Mouse (Mus musculus): Measurements from ENCODE around the gene Rpl19. TPM values are rescaled to one million over a fixed set of nuclear protein-coding genes. Genes with fewer than 3 reads are reported as not detected.

Rpl19 gene
- total and polyA plus RNA-seq, 2 experiments from 2014 or later = 588 to 622 TPM

- no peak overlapping the region for H3K4me3 ChIP-seq (ENCODE audit: low read depth, low read length)
- no peaks in the 10 kb centered on the region for H3K4me1 ChIP-seq (ENCODE audit: control insufficient read depth, insufficient read depth)
- H3K27me3 ChIP-seq (ENCODE audit: control insufficient read depth, insufficient read depth, low read length) = no peaks in the 10 kb centered on the region
- H3K9ac ChIP-seq (replicated peaks; ENCODE audit: low read depth, low read length) = no peak overlapping the region
- TF ChIP-seq EP300 (IDR thresholded peaks at IDR 0.05; ENCODE audit: low read depth) (no peak), CTCF (IDR thresholded peaks at IDR 0.05; ENCODE audit: low read depth) (no peak)
- H3K36me3 ChIP-seq (replicated peaks; ENCODE audit: control insufficient read depth, insufficient read depth, low read length) = no peaks in the 10 kb centered on the region
- H3K9me3 ChIP-seq (replicated peaks; ENCODE audit: control insufficient read depth, low read length) = no peaks in the 10 kb centered on the region
- no peak overlapping the region for H3K4me2 ChIP-seq (ENCODE audit: low read depth, low read length)
- ATAC-seq (ENCODE audit: insufficient read depth, low read depth) = no peak
- whole genome bisulfite sequencing = 54% methylated on average over 5 of the region's 5 CpGs
- no peak overlapping the region for H3K27ac ChIP-seq (ENCODE audit: low read depth)
- no peak for DNase-seq (ENCODE audit: low spot score)
These were observed 17.6 kb downstream of the Rpl19 start for GRCm38 (mm10) chr11:98044074-98044473.

DNA sequence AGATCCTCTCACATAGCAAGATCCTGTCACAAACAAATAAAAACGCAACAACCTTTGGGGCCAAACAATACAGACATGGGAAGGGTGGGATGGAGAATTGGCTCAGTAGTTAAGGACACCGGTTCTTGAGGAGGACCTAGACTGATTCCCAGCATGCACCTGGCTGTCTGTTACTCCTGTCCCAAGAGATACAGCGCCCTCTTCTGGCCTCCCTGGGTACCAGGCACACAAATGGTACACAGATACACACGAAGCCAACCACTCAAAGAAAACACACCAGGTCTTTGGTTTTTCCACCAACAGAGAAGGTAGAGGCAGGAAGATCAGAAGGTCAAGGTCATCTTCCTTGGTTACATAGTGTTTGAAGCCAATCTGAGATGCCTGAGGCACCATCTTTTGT is 19.1 kb downstream of the Rpl19 start:
- no peak for ATAC-seq (ENCODE audit: insufficient read depth, low read depth)
- Histone ChIP-seq H3K9me3 (replicated peaks; ENCODE audit: control insufficient read depth, low read length) (no peaks in the 10 kb centered on the region), H3K36me3 (replicated peaks; ENCODE audit: control insufficient read depth, insufficient read depth, low read length) (no peaks in the 10 kb centered on the region), H3K27ac (ENCODE audit: low read depth) (no peak overlapping the region), H3K4me1 (ENCODE audit: control insufficient read depth, insufficient read depth) (peaks cover 2% of the 10 kb centered on the region; the same call in 1 of the 2 replicates), H3K4me2 (ENCODE audit: low read depth, low read length) (no peak overlapping the region), H3K9ac (replicated peaks; ENCODE audit: low read depth, low read length) (no peak overlapping the region), H3K4me3 (ENCODE audit: low read depth, low read length) (no peak overlapping the region), H3K27me3 (ENCODE audit: control insufficient read depth, insufficient read depth, low read length) (no peaks in the 10 kb centered on the region)
- WGBS = 74% methylated on average over 4 of the region's 4 CpGs
- TF ChIP-seq CTCF (IDR thresholded peaks at IDR 0.05; ENCODE audit: low read depth) (peak; percentile 12; the same call in 1 of the 2 replicates), EP300 (IDR thresholded peaks at IDR 0.05; ENCODE audit: low read depth) (no peak)
- DNase-seq (ENCODE audit: low spot score) = no peak

GRCm38 (mm10) chr11:98046466-98046865 is 20.0 kb downstream of the Rpl19 start:
- no peak overlapping the region for H3K4me2 ChIP-seq (ENCODE audit: low read depth, low read length)
- H3K27me3 ChIP-seq (ENCODE audit: control insufficient read depth, insufficient read depth, low read length) = peaks cover 5% of the 10 kb centered on the region
- no peak for TF ChIP-seq EP300 (IDR thresholded peaks at IDR 0.05; ENCODE audit: low read depth)
- TF ChIP-seq CTCF (IDR thresholded peaks at IDR 0.05; ENCODE audit: low read depth) = no peak; the same call in 1 of the 2 replicates
- no peak overlapping the region for H3K27ac ChIP-seq (ENCODE audit: low read depth)
- DNase-seq (ENCODE audit: low spot score) (no peak), ATAC-seq (ENCODE audit: insufficient read depth, low read depth) (no peak)
- 54% methylated on average over 1 of the region's 1 CpGs for WGBS
- H3K4me1 ChIP-seq (ENCODE audit: control insufficient read depth, insufficient read depth) = peaks cover 4% of the 10 kb centered on the region; the same call in 1 of the 2 replicates
- no peaks in the 10 kb centered on the region for H3K36me3 ChIP-seq (replicated peaks; ENCODE audit: control insufficient read depth, insufficient read depth, low read length)
- H3K9me3 ChIP-seq (replicated peaks; ENCODE audit: control insufficient read depth, low read length) = no peaks in the 10 kb centered on the region
- H3K9ac ChIP-seq (replicated peaks; ENCODE audit: low read depth, low read length) = no peak overlapping the region
- no peak overlapping the region for H3K4me3 ChIP-seq (ENCODE audit: low read depth, low read length)

- H3K4me1 ChIP-seq (ENCODE audit: control insufficient read depth, insufficient read depth) = peaks cover 14% of the 10 kb centered on the region
- TF ChIP-seq CTCF (IDR thresholded peaks at IDR 0.05; ENCODE audit: low read depth) (no peak), EP300 (IDR thresholded peaks at IDR 0.05; ENCODE audit: low read depth) (no peak)
- no peaks in the 10 kb centered on the region for H3K36me3 ChIP-seq (replicated peaks; ENCODE audit: control insufficient read depth, insufficient read depth, low read length)
- WGBS = 83% methylated on average over 4 of the region's 4 CpGs
- ATAC-seq (ENCODE audit: insufficient read depth, low read depth) (no peak), DNase-seq (ENCODE audit: low spot score) (no peak)
- no peak overlapping the region for H3K4me3 ChIP-seq (ENCODE audit: low read depth, low read length)
- H3K27me3 ChIP-seq (ENCODE audit: control insufficient read depth, insufficient read depth, low read length) = peaks cover 18% of the 10 kb centered on the region
- no peak overlapping the region for H3K27ac ChIP-seq (ENCODE audit: low read depth)
- H3K9me3 ChIP-seq (replicated peaks; ENCODE audit: control insufficient read depth, low read length) = no peaks in the 10 kb centered on the region
- no peak overlapping the region for H3K9ac ChIP-seq (replicated peaks; ENCODE audit: low read depth, low read length)
- no peak overlapping the region for H3K4me2 ChIP-seq (ENCODE audit: low read depth, low read length)
These were observed 21.2 kb downstream of the Rpl19 start for GRCm38 (mm10) chr11:98047745-98048144.

DNA sequence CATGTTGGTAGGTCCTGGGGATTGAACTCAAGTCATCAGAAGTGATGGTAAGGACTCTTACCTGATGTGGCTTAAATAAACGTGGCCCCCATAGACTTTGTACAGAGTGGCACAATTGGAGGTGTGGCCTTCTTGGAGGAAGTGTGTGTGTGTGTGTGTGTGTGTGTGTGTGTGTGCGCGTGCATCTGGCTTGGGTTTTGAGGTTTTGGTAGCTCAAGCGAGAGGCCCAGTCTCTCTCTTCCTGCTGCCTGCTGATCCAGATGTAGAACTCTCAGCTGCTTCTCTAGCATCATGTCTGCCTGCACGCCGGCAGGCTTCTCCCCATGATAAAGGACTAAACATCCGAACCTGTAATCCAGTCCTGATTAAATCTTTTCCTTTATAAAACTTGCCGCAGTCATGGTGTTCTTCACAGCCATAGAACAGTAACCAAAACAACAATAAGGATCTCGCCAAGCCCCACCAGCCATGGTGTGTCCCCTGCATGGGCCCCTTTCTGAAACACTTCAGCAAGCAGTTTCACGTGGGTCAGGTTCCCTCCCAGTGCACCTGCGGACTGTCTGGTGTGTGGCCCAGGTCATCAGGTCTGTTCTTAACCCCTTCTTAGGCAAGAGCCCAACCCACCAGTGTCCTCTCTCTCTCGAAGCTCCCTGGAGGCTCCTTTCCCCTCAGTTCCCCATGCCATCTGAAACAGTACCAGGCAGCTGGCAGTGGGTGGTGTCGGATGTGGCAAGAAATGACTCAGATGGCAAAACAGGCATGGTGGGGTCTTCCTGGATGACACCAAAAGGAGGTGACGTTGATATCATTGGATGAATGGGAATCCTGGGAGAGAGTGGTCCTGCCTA is 23.4 kb downstream of the Rpl19 start:
- no peak overlapping the region for H3K4me2 ChIP-seq (ENCODE audit: low read depth, low read length)
- no peak for ATAC-seq (ENCODE audit: insufficient read depth, low read depth)
- no peak overlapping the region for H3K9ac ChIP-seq (replicated peaks; ENCODE audit: low read depth, low read length)
- no peak for TF ChIP-seq CTCF (IDR thresholded peaks at IDR 0.05; ENCODE audit: low read depth)
- TF ChIP-seq EP300 (IDR thresholded peaks at IDR 0.05; ENCODE audit: low read depth) = no peak
- DNase-seq (ENCODE audit: low spot score) = no peak
- H3K27ac ChIP-seq (ENCODE audit: low read depth) = no peak overlapping the region
- WGBS = 70% methylated on average over 14 of the region's 14 CpGs
- no peaks in the 10 kb centered on the region for H3K9me3 ChIP-seq (replicated peaks; ENCODE audit: control insufficient read depth, low read length)
- H3K4me1 ChIP-seq (ENCODE audit: control insufficient read depth, insufficient read depth) = peaks cover 17% of the 10 kb centered on the region
- H3K36me3 ChIP-seq (replicated peaks; ENCODE audit: control insufficient read depth, insufficient read depth, low read length) = no peaks in the 10 kb centered on the region
- no peak overlapping the region for H3K4me3 ChIP-seq (ENCODE audit: low read depth, low read length)
- H3K27me3 ChIP-seq (ENCODE audit: control insufficient read depth, insufficient read depth, low read length) = peaks cover 26% of the 10 kb centered on the region

DNA sequence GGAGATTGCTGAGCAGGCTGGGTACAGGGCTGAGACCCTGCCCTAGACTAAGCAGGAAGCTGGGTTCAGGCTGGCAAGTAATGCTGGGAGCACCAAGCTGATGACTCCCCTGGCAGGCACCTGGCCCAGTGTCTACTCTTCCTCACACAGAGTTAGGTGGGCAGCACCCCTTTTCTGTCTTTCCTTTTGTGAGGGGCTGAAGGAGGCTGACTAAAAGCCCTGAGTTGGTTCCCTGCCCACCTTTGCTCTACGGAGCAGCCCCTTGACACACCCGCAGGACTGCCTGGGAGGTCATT is 24.0 kb downstream of the Rpl19 start:
- H3K9ac ChIP-seq (replicated peaks; ENCODE audit: low read depth, low read length) = no peak overlapping the region
- 29% methylated on average over 2 of the region's 2 CpGs for WGBS
- no peak for ATAC-seq (ENCODE audit: insufficient read depth, low read depth)
- TF ChIP-seq CTCF (IDR thresholded peaks at IDR 0.05; ENCODE audit: low read depth) = no peak
- TF ChIP-seq EP300 (IDR thresholded peaks at IDR 0.05; ENCODE audit: low read depth) = no peak
- no peak overlapping the region for H3K27ac ChIP-seq (ENCODE audit: low read depth)
- DNase-seq (ENCODE audit: low spot score) = no peak
- H3K4me2 ChIP-seq (ENCODE audit: low read depth, low read length) = no peak overlapping the region
- H3K4me3 ChIP-seq (ENCODE audit: low read depth, low read length) = no peak overlapping the region
- peaks cover 17% of the 10 kb centered on the region for H3K4me1 ChIP-seq (ENCODE audit: control insufficient read depth, insufficient read depth)
- H3K9me3 ChIP-seq (replicated peaks; ENCODE audit: control insufficient read depth, low read length) = no peaks in the 10 kb centered on the region
- no peaks in the 10 kb centered on the region for H3K36me3 ChIP-seq (replicated peaks; ENCODE audit: control insufficient read depth, insufficient read depth, low read length)
- H3K27me3 ChIP-seq (ENCODE audit: control insufficient read depth, insufficient read depth, low read length) = peaks cover 28% of the 10 kb centered on the region
